Mouse (Mus musculus) G1E (cell line): Measurements from ENCODE around the gene Il17d. TPM values are rescaled to one million over a fixed set of nuclear protein-coding genes. Genes with fewer than 3 reads are reported as not detected.

Experiments
- ATAC-seq: 2 replicates; pipeline ENCODE4 v1.8.0; 2016; ENCODE audit warnings: mild to moderate bottlenecking; ENCODE audit not compliant: insufficient number of reproducible peaks, poor library complexity, low FRiP score, severe bottlenecking; ENCODE audit errors: extremely low read depth
- DNase-seq: peaks from one replicate; pipeline ENCODE4 v3.0.0; 2012; ENCODE audit warnings: low spot score
- H3K27me3 ChIP-seq: 2 replicates; pipeline ENCODE4 v1.6.1; 2012; ENCODE audit warnings: mild to moderate bottlenecking, low read length, inconsistent platforms; ENCODE audit not compliant: insufficient read depth
- H3K36me3 ChIP-seq: replicated peaks from 2 replicates; pipeline ENCODE3; 2012; ENCODE audit warnings: mild to moderate bottlenecking, inconsistent platforms
- H3K4me1 ChIP-seq: 2 replicates; pipeline ENCODE4 v1.6.1; 2012; ENCODE audit warnings: low read depth, low read length, inconsistent platforms, mixed read lengths; ENCODE audit not compliant: insufficient read depth
- H3K4me3 ChIP-seq: 2 replicates; pipeline ENCODE4 v1.5.1; 2012; ENCODE audit warnings: low read depth, mild to moderate bottlenecking, inconsistent platforms, low read length, moderate library complexity, mixed read lengths
- H3K9me3 ChIP-seq: replicated peaks from 2 replicates; pipeline ENCODE4 v1.6.1; 2012; ENCODE audit warnings: inconsistent platforms
- CTCF ChIP-seq: IDR thresholded peaks from 2 replicates; pipeline ENCODE4 v1.5.1; 2012; ENCODE audit warnings: low read depth, low read length, inconsistent platforms, mixed read lengths
- GATA1 ChIP-seq: IDR thresholded peaks from 2 replicates; pipeline ENCODE4 v1.6.1; 2012; ENCODE audit warnings: borderline replicate concordance, low read length, inconsistent platforms, mixed read lengths
- GATA2 ChIP-seq: IDR thresholded peaks from 2 replicates; pipeline ENCODE4 v1.6.1; 2012; ENCODE audit warnings: low read depth, low read length, inconsistent platforms, borderline replicate concordance
- POLR2AphosphoS5 ChIP-seq: IDR thresholded peaks from 2 replicates; pipeline ENCODE4 v1.6.1; 2012; ENCODE audit warnings: low read depth, low read length, inconsistent platforms; ENCODE audit not compliant: insufficient replicate concordance
- TAL1 ChIP-seq: conservative IDR thresholded peaks from 2 replicates; pipeline ENCODE4 v1.6.1; 2012; ENCODE audit warnings: low read depth, low read length, inconsistent platforms, mixed read lengths
- polyA plus RNA-seq: library from polyadenylated mRNA; stranded (reverse); fragments of >175 nt; gene quantifications from 2 replicates; pipeline ENCODE4 v1.2.3, GENCODE M21; 2012
- total RNA-seq, 2 experiments: library from RNA; stranded (forward) in 1 of 2; stranded (reverse) in 1 of 2; fragments of 200-1000 nt in 1 of 2; fragments of >200 nt in 1 of 2; fragmentation: Nextera tagmentation in 1 of 2; gene quantifications; 2 replicates each; pipeline ENCODE4 v1.2.3; 2014 to 2017

Gene Il17d
- total and polyA plus RNA-seq, 3 experiments: 0.05 TPM; not detected in 2

GRCm38 (mm10) chr14:57555471-57556070 is 31.0 kb downstream of the Il17d start:
- TF ChIP-seq GATA2 (no peak), TAL1 (no peak), GATA1 (no peak), CTCF (no peak), POLR2AphosphoS5 (no peak)
- H3K27me3 ChIP-seq: no peaks in the 10 kb centered on the region
- no peak for ATAC-seq
- H3K4me3 ChIP-seq: no peak overlapping the region
- peaks cover 55% of the 10 kb centered on the region for H3K36me3 ChIP-seq
- DNase-seq: no peak
- H3K4me1 ChIP-seq: no peaks in the 10 kb centered on the region; the same call in 1 of the 2 replicates
- no peaks in the 10 kb centered on the region for H3K9me3 ChIP-seq

- no peaks in the 10 kb centered on the region for H3K9me3 ChIP-seq
- TF ChIP-seq CTCF: no peak
- TF ChIP-seq GATA2: no peak
- no peak for TF ChIP-seq POLR2AphosphoS5
- no peak for TF ChIP-seq TAL1
- no peak for TF ChIP-seq GATA1
- no peaks in the 10 kb centered on the region; the same call in 1 of the 2 replicates for H3K4me1 ChIP-seq
- H3K36me3 ChIP-seq: peaks cover 62% of the 10 kb centered on the region
- no peak overlapping the region for H3K4me3 ChIP-seq
- ATAC-seq (no peak), DNase-seq (no peak)
- H3K27me3 ChIP-seq: no peaks in the 10 kb centered on the region
Observed at GRCm38 (mm10) chr14:57556922-57557321, 32.3 kb downstream of the Il17d start.

GRCm38 (mm10) chr14:57565626-57566025 is 41.0 kb downstream of the Il17d start:
- peaks cover 59% of the 10 kb centered on the region for H3K36me3 ChIP-seq
- peaks cover 6% of the 10 kb centered on the region for H3K4me1 ChIP-seq
- ATAC-seq (no peak), DNase-seq (no peak)
- no peak overlapping the region for H3K4me3 ChIP-seq
- no peaks in the 10 kb centered on the region for H3K9me3 ChIP-seq
- H3K27me3 ChIP-seq: no peaks in the 10 kb centered on the region
- TF ChIP-seq GATA2: no peak
- TF ChIP-seq CTCF: no peak
- no peak for TF ChIP-seq TAL1
- no peak for TF ChIP-seq POLR2AphosphoS5
- no peak for TF ChIP-seq GATA1

- DNase-seq (peak; percentile 92), ATAC-seq (peak; percentile 97)
- H3K9me3 ChIP-seq: no peaks in the 10 kb centered on the region
- H3K4me1 ChIP-seq: peaks cover 21% of the 10 kb centered on the region
- TF ChIP-seq TAL1: no peak
- TF ChIP-seq POLR2AphosphoS5: no peak
- no peak for TF ChIP-seq GATA1
- no peak for TF ChIP-seq CTCF
- no peak for TF ChIP-seq GATA2
- no peaks in the 10 kb centered on the region for H3K27me3 ChIP-seq
- peaks cover 31% of the 10 kb centered on the region for H3K36me3 ChIP-seq
- H3K4me3 ChIP-seq: peak within 1 kb of the TSS; percentile 77
Observed at GRCm38 (mm10) chr14:57571155-57572133, 46.9 kb downstream of the Il17d start, which contains the start of gene Eef1akmt1. Gene Eef1akmt1 (minus strand): TSS chr14:57571612.

GRCm38 (mm10) chr14:57574792-57575587 is 50.4 kb downstream of the Il17d start:
- ATAC-seq: no peak
- no peaks in the 10 kb centered on the region for H3K27me3 ChIP-seq
- no peaks in the 10 kb centered on the region for H3K9me3 ChIP-seq
- DNase-seq: no peak
- no peak overlapping the region for H3K4me3 ChIP-seq
- H3K36me3 ChIP-seq: peaks cover 38% of the 10 kb centered on the region
- TF ChIP-seq POLR2AphosphoS5 (no peak), TAL1 (no peak), GATA2 (no peak), CTCF (no peak), GATA1 (no peak)
- peaks cover 21% of the 10 kb centered on the region for H3K4me1 ChIP-seq
